Mouse (Mus musculus): ENCODE measurements around the gene Eva1a.

- no peak for TF ChIP-seq CTCF (IDR thresholded peaks at IDR 0.05; ENCODE audit: low read depth, low read length)
- TF ChIP-seq EP300 (IDR thresholded peaks at IDR 0.05; ENCODE audit: insufficient read depth, low read depth, low read length) = no peak
Measured at GRCm38 (mm10) chr6:82050201-82050600, 9.4 kb downstream of the Eva1a start.

Measured in ES-Bruce4 (cell line).